Mouse (Mus musculus) left cerebral cortex, postnatal 4 days (tissue): Measurements from ENCODE around the gene Ankrd44. TPM values are rescaled to one million over a fixed set of nuclear protein-coding genes. Genes with fewer than 3 reads are reported as not detected.
A peak's percentile ranks its signal among the peaks of the same experiment; 100 is the strongest.

ENCODE experiments used
- DNase-seq: peaks from one replicate; pipeline ENCODE4 v3.0.0-alpha.2; 2022
- intact Hi-C: fragments of 180-260 bp; cut with DNase I; formaldehyde crosslinking; loops from one replicate; pipeline ENCODE4 v1.15.1; 2025
- total RNA-seq, 2 experiments: library from RNA; stranded (reverse); gene quantifications; 2 replicates each; pipeline ENCODE4 v1.2.3; 2021

Ankrd44 gene
- total RNA-seq, 2 experiments from 2014 or later, result 88.1 to 88.4 TPM

DNA sequence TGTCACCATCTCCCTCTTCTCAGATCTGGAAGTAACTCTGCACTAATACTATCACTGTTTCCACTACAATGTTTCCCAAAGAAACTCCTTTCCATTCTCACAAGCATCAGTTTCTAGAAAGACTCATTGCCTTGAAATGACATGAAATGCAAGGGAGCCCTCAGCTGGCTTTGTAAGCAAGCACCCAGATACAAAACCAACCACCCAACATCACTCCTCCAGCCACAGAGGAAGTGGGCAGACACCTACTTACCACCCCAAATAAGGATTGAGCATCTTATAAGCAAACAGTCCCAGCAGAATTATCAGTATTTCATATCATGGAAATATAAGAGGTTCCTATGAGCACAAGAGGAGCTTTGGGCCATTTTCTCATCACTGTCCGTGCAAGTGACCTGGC lies 71.8 kb downstream of the Ankrd44 start:
- intact Hi-C loops, result no loop called here
- DNase-seq, result no peak

DNA sequence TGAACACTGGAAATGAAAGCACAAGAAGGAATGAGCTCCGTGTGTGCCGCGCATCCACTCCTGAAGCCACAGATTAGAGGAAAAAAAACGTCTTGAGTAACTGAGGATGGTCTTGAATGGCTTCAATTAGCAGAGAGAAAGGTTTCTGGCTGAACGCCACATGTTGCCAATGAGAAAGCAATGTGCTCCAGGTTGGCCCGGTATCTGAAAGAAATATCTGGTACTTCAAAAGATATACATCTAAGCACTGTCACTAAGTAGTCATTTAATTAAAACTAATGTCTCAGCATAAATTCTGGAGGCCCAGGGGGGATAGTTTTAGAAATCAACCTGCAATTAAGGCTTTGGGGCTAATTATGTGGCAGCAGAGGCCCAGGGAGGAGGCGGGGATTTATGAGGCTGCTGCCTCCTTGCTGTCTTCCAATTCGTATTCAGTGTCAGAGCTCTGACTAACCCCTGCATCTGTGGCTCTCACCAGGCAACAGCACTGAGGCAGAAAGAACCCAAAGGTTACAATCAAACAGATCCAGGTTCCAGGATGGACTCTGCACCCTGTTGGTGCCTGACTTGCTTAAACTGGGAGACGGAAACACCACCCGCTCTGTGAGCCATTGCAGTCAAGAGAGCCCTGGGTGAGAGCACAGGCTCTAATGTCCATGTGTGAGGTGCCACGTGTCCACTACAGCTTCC lies 72.7 kb downstream of the Ankrd44 start:
- DNase-seq, result no peak
- intact Hi-C loops, result no loop called here

DNA sequence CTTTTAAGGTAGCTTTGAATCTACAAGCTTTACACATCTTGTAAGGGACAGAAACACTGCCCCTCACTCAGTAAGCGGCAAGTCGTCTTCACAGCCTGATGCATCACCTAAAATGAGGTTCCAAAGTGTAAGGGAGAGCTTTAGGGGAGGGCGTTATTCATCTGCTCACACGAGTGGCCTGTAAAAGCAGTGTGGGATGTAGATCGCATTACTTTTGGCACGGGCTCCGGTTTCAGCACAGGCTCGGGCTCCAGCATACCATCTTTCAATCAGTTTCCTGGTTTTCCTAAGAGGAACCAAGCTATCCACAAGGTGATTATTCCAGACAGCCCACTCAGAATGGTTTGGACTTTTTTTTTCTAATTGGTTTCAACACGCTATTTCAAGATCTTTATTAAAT lies 74.6 kb downstream of the Ankrd44 start:
- DNase-seq, result no peak
- intact Hi-C loops, result no loop called here

DNA sequence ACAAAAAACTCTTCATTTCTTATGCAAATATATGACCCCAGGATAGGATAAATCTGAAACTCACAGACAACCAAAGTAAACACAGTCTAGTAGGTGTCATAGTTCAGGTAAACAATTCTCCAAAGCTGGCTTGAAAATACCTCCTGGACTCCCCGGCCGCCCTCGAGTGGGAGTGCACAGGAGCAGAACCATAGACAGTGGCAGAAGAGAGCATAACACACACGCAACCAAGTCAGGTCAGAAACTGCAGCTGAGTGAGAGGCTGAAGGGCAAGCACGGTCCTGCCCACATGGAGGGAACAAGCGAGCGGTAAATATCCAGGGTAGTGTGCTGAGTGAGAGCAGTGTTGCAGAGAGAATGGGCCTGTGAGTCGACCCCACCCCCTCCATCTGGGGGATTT lies 76.1 kb downstream of the Ankrd44 start:
- intact Hi-C loops, result no loop called here
- DNase-seq, result no peak

DNA sequence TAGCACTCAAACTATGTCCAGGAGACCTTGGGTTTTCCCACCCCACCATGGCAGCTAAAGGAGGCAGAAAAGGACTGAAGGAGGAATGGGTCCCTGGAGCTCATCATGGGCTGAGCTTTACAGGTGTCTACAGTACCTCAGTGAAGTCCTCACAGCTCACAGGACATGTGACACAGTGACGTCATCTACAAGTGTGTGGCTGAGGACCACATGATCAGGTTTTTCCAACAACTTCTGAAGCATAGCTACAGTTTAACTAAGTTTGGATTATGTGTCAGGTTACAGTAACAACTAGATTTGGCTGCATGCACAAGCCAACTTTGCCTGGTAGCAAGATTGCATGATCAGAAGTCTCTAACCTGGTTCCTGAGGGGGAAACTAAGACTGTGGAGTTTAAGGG lies 78.9 kb downstream of the Ankrd44 start:
- intact Hi-C loops, result no loop called here
- no peak for DNase-seq

DNA sequence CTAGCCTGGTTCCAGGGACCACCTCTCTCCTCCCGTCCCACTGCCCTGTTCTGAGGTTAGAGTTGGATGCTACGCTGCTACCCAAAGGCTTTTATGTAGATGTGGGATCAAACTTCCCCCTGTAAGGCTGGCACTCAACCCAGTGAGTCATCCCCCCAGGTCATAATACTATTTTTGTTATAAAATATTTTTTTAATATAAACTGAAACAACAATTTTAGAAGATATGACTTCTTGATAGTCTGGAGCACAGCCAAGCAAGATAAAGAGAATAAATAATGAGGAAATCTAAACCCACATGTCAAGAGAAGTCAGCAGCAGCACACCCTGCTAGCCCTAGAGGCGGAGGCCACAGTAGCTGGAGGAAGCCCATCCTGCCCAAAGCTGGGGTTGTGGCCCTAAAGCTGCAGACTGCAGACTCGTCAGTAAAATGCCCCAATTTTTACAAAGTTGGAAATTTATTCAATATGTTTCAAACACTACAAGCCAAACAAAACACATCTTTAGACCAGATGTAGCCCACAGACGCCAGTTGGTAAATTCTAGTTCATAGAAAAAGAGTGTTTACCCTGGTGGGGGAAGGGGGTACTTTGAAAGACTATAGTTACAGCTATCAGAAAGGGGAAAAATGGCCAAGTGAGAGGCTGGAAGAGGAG lies 79.7 kb downstream of the Ankrd44 start:
- DNase-seq, result no peak
- intact Hi-C loops, result no loop called here

DNA sequence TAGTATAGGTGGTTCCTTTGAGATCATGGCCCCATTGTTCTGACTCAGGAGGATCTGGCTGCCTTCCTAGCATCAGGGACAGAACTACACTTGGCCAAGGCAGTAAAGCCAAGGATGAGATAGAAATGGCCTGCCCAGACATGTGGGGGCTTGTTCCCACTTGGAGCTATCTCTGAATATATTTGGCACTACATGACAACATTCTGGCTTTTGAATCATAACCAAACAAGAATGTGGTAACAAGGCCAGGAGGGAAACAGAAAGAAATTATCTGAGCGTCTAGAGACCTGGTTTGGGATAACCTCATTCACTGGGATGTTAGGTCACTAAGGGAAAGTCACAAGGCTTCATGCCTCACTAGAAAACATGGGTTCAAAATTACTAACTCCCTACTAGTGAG lies 81.8 kb downstream of the Ankrd44 start:
- intact Hi-C loops, result no loop called here
- no peak for DNase-seq

DNA sequence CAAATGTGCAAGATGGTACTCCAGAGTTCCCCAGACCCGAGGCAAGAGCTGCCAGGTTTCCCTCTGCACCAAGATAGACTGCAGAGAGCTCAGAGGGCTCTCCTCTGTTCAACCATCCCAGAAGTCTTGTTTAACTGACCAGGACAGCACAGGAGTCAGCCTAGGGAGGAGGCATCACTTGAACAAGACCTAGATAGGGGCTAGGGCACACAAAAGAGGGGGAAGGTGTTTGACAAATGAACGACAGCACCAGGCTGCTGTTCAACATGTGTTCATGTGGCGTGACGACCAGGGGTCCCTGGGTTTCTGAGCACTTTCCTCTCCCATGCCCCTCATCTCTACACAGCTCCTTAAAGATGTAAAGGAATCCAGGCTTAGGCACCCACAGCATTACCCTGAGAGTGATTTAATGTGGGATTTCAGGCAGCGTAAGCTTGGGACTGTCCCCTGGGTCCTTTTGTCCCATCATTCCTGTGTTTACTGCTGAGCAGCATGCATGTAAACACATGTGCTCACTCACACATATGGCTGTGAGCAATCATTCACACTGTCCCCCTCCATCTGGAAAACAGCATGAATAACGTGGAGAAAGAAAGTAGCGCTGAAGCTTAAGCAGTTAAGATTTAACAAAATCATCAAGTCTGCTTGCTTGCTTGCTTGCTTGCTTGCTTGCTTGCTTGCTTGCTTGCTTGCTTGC lies 83.3 kb downstream of the Ankrd44 start:
- no peak for DNase-seq

DNA sequence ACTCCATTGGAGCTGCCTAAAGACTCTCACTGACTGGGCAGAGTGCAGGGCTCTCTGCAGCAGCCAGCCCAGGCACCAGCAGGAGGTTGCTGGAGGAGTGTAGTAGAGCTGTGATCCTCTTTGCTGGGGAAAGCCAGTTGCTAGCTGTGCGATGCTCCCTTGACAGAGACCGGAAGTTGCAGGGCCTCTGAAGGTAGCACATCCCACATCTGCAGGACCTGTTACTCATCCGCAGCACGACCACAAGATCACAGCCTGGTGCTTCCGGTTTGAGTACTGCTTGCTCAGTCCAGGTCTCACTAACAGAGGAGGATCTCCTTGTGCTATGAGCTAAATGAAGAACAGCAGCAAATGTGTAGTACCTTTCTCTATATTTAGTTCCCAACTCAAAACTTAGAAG lies 84.4 kb downstream of the Ankrd44 start:
- no peak for DNase-seq

More for the DNA sequence above, 83.3 kb downstream of the Ankrd44 start:
- intact Hi-C loops, result no loop called here

DNA sequence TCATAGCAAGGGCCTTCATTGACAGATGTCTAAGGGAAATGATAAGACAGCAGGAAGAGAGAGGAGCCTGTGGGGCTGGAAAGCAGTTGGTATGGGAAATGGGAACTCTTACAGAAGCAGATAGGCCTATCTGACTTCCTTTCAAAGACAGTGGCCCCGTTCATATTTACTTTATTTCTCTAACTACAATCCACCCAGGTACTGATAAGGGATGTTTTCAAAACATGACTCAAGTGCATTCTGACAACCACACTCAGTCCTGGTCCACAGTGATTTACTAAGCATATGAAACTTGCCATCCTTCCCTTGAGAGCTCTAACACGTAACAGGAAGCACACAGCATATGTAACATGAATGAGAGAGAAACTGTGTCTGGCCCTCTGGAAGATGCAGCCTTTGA lies 86.1 kb downstream of the Ankrd44 start:
- no peak for DNase-seq
- intact Hi-C loops, result no loop called here

More for the DNA sequence above, 84.4 kb downstream of the Ankrd44 start:
- intact Hi-C loops, result no loop called here

DNA sequence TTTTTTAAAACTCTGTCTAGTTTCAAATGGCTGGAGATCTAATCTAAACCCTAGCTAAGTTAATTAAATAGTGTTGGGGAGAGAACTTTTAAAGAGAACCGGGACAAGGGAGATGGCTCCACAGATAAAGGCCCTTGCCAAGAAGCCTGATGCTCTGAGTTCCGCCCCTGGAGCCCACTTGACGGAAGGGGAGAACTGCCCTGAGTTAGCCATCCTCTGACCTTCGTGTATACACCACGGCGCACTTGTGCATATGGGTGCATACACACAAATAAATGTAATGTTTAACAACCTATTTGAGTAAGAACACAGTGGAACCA lies 87.7 kb downstream of the Ankrd44 start:
- no peak for DNase-seq
- intact Hi-C loops, result loop anchor here (5.0 kb wide), 1 partner anchor 89 kb away; the partner anchor contains the start of gene Ankrd44

DNA sequence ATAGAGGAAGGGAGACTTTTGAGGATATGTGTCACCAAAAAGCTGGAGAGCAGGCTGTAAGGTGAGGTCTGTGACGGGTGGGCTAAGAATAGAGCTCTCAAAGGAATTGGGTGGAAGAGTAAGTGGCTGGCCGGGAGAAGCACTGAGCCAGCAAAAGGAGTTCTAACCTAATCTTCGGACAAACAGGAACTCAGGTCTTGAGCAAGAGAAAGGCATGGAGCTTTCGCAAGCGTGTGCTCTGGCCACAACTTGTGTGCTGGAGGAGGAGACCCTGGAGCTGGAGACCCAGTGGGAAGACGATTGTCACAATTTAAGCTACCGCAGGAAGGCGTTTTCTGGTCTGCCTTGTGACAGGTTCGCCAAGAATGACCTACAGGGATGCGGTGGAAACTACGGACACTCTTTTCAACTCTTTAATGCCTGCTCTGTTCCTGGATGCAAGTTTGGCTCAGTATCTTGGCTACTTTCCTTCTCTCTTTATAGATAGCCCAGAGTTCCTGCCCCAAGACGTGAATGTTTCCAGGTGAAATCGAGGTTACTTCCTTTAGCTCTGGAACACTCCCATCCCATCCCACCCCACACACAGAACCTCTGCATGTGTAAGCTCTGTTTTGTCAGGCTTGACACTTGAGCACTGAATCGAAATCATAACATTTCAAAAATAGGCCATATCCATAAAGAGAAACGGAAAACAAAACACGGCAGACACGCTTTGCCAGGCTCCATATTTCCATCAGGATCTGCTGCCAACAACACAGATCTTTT lies 88.3 kb downstream of the Ankrd44 start:
- intact Hi-C loops, result loop anchor here (5.0 kb wide), 1 partner anchor 89 kb away; the partner anchor contains the start of gene Ankrd44
- DNase-seq, result no peak

DNA sequence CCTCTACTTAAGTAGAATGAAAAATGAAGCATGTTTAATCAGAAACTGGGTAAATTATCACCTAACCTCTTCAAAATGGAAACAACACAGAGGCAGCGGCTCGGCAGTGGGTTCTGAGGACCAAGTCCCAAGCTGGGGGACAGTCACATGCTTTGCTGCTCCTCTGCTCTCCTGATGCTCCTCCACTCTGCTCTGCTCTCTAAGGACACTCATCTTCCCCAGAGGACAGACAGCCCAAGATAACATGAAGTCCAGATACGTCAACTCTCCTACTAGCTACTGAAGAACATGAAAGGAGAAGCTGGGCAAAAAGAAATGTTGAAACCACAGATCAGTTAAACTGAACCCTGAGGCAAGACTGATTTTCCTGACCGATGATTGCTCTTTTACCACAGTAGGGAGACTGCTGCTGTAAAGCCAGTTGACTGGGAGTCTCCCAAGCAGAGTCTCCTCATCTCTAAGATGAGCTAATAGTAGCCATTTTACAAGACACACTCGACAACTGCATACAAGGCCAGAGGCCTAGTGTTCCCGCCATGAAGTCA lies 90.5 kb downstream of the Ankrd44 start:
- DNase-seq, result no peak
- intact Hi-C loops, result loop anchor here (5.0 kb wide), 1 partner anchor 92 kb away; the partner anchor contains the start of gene Ankrd44

DNA sequence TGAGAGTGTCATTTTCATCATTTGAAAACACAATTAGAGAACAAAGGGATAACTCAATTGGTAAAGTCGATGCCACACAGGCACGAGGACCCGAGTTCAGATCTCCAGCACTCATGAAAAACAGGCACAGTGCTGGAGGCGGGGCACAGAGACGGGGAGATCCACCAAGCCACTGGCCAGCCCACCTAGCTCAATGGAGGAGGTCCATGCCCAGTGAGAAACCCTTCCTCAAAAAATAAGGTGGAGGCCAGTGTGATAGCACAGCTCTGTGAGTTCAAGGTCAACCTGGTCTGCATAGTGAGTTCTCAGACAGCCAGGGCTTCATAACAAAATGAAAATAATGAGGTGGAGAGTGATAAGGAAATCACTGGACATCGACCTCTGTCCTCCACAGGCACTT lies 93.0 kb downstream of the Ankrd44 start:
- DNase-seq, result no peak
- intact Hi-C loops, result loop anchor here (5.0 kb wide), 1 partner anchor 144 kb away; no protein-coding TSS in a partner anchor

DNA sequence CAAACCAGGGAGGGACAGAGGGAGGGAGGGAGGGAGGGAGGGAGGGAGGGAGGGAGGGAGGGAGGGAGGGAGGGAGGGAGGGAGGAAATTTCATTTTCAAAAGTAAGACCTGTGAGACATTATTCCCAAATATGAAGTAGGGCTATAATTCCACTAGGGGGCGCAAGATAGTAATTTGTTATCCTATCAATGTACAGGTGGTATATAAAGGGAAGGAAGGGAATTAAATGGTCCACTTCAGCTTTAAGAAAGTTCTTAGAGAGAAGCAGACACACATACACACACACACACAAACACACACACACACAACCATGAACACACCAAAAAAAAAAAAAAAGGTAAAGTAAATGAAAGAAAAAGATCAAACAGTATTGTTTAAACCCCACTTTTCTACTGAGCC lies 93.4 kb downstream of the Ankrd44 start:
- DNase-seq, result no peak
- intact Hi-C loops, result loop anchor here (5.0 kb wide), 1 partner anchor 145 kb away; no protein-coding TSS in a partner anchor

DNA sequence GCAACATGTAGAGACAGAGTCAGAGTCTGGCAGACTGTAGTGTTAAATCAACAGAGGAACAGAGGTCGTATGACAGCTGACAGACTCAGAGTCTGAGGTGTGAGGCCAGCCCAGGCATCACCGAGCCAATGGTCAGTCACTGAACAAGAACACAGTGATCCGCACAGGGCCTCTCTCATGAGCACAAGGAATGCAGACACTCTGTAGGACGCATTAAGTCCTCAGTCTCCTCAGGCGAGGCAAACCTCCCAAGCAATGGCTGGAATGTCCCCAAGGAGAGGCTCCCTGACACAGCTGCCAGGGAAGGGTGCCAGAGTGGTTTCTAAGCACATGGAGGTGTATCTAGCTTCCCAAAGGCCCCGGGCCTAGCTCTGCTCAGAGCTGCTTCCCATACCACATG lies 96.0 kb downstream of the Ankrd44 start:
- DNase-seq, result peak; percentile 29
- intact Hi-C loops, result loop anchor here (5.0 kb wide), 1 partner anchor 147 kb away; no protein-coding TSS in a partner anchor

DNA sequence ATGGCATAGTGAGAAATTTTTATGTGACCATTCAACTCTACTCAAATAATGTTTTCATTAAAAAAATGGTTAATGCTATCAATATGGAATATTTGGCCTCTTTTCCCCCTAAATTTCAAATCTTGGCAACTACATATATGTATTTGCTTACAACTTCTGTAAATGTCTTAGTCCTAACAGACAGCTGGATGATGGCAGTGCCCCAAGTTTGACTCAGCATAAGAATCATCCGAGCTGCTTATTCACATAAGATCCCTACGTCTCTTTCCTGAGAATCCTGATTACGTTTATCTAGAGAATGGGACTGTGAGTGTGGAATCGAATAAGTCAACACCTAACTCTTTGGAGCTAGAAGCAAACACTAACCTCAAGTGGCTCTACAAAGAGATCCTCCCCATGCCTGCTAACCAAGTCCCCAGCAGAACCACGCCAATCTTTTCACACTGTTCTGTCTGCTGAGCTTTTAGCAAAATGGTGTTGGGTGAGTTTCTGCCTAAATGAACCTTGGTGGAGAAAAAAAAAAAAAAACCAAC lies 96.4 kb downstream of the Ankrd44 start:
- no peak for DNase-seq
- intact Hi-C loops, result loop anchor here (5.0 kb wide), 1 partner anchor 148 kb away; no protein-coding TSS in a partner anchor

DNA sequence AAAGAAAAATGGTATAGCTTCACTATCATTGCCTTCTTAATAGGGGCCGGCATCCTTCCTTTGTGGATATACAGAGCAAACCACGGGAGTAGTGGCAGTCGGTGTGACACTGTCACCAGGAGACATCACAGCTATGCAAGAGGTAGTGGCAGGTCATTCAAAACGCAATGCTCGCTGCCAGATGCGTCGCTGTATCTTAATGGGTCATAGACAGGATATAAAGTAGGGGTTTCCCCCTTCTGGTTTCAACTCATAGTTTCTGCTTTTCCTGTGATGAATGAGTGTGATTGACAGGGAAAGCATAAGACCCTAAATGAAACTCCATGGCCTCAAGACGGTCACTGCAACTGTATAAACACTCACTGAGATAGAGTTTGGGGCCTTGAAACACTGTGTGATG lies 98.4 kb downstream of the Ankrd44 start:
- DNase-seq, result no peak
- intact Hi-C loops, result no loop called here

DNA sequence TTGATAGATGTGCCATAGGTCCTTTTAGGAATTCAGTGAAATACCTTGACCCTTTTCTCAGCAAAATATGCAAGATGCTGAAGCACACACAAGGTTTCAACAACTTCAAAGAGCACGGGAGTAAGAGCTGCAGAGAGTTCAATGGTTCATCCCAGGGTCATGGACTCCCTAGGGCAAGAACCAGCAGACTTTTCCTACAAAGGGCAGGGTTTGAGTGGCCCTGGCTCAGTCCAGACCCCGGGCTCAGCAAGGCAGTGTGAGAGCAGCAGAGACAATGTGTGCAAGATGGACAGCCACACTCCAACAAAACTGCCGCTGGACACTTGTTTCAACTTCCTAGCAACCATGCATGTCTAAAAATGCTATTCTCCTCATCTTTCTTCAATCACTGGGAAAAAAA lies 98.8 kb downstream of the Ankrd44 start:
- no peak for DNase-seq
- intact Hi-C loops, result no loop called here

DNA sequence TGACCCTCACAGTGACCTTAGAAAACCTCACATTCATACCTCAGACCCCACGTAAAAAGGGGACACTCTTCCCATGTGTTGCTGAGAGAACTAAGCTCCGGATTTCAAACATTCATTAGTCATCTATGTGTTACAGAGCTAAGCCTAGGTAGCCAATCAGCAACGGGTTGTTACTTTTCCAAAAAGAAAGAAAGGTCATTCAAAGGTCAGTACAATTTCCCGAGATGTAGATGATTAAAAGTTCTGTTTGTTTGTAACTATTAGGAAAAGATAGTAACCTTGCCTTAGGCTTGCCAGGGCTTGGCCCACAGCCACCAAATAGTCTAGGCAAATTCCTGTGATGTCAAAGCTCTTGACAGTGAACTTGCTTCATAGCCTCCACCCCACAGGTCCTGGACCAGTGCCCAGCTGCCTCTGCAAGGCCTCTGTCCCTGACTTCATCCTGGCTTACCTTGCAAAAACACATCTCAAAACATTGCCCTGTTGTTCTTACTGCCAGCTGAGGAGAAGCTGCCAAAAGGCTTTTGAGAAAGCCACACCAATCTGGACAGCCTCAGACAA lies 99.7 kb downstream of the Ankrd44 start:
- intact Hi-C loops, result no loop called here
- DNase-seq, result peak; percentile 48
